Mouse (Mus musculus) Patski (cell line): ENCODE data around the gene Mettl1. TPM values are rescaled to one million over a fixed set of nuclear protein-coding genes. Genes with fewer than 3 reads are reported as not detected.
"Not testable (repeated sequence)": the region's sequence is repeated elsewhere in the genome, so short reads cannot be mapped to it uniquely, and the experiment has no call there.

Experiments
- ATAC-seq: fragments of 100-300 bp; one replicate; pipeline ENCODE4 v1.8.0; 2021
- CTCF ChIA-PET: fragments of 350-600 bp; sonication (Branson Sonifier 250); formaldehyde crosslinking; loops from one replicate; lab custom pipeline; 2022; ENCODE audit warnings: inconsistent platforms; lab: Charles Lee
- POLR2A ChIA-PET: fragments of 350-600 bp; sonication (Branson Sonifier 250); formaldehyde crosslinking; loops from one replicate; lab custom pipeline; 2022; ENCODE audit warnings: antibody characterized with exemption, inconsistent platforms; lab: Charles Lee
- DNase-seq: peaks from one replicate; pipeline ENCODE4 v3.0.0-alpha.2; 2011; ENCODE audit warnings: low read depth, low spot score
- H3K27me3 ChIP-seq: fragments of 371-371 bp; one replicate; pipeline ENCODE4 v1.5.1; 2021
- CTCF ChIP-seq: fragments of 100-300 bp; IDR thresholded peaks from one replicate; pipeline ENCODE4 v1.5.1; 2021
- in situ Hi-C: fragments of 300-500 bp; cut with MboI; formaldehyde crosslinking; loops from 3 replicates; pipeline ENCODE4 v1.11.1; 2018; ENCODE audit warnings: low pct_unique_long_range_greater_than_20kb, mixed read lengths
- polyA plus RNA-seq: library from polyadenylated mRNA; unstranded; gene quantifications from one replicate; pipeline ENCODE4 v1.2.3, GENCODE M21; 2021

Mettl1 gene
- polyA plus RNA-seq, 1 experiment from 2014 or later: 15.8 TPM

- POLR2A ChIA-PET: no interaction called here
- in situ Hi-C loops: loop anchor here (25.0 kb wide), 1 partner anchor 591 kb away; the partner anchor contains the start of genes Nab2 and Nemp1
- no peak for ATAC-seq
- CTCF ChIA-PET: interaction anchor here (1.1 to 1.2 kb wide), 2 partner anchors 12 to 13 kb away, joined by 3 read pairs; no protein-coding TSS in a partner anchor
- H3K27me3 ChIP-seq: no peaks in the 10 kb centered on the region
- TF ChIP-seq CTCF: no peak
- DNase-seq: no peak
Observed at GRCm38 (mm10) chr10:127071203-127071602, 30.0 kb downstream of the Mettl1 start.

GRCm38 (mm10) chr10:127072270-127072669 is 31.1 kb downstream of the Mettl1 start:
- H3K27me3 ChIP-seq, ATAC-seq, CTCF ChIA-PET, DNase-seq, POLR2A ChIA-PET: not testable (repeated sequence)
- in situ Hi-C loops: loop anchor here (25.0 kb wide), 1 partner anchor 590 kb away; the partner anchor contains the start of genes Nab2 and Nemp1

GRCm38 (mm10) chr10:127072969-127073368 is 31.8 kb downstream of the Mettl1 start:
- ATAC-seq, H3K27me3 ChIP-seq, DNase-seq, POLR2A ChIA-PET: not testable (repeated sequence)
- CTCF ChIA-PET: interaction anchor here (0.9 kb wide), 1 partner anchor 10 kb away, joined by 3 read pairs; the partner anchor contains the start of gene Cdk4
- in situ Hi-C loops: loop anchor here (25.0 kb wide), 1 partner anchor 589 kb away; the partner anchor contains the start of genes Nab2 and Nemp1

GRCm38 (mm10) chr10:127073981-127074380 is 32.8 kb downstream of the Mettl1 start:
- no peak for TF ChIP-seq CTCF
- ATAC-seq: no peak
- POLR2A ChIA-PET: interaction anchor here (1.5 kb wide), 1 partner anchor 11 kb away, joined by 3 read pairs; the partner anchor contains the start of gene Cdk4
- CTCF ChIA-PET: interaction anchor here (0.9 kb wide), 1 partner anchor 11 kb away, joined by 3 read pairs; the partner anchor contains the start of gene Cdk4
- in situ Hi-C loops: loop anchor here (25.0 kb wide), 1 partner anchor 588 kb away; the partner anchor contains the start of genes Nab2 and Nemp1
- DNase-seq: no peak
- no peaks in the 10 kb centered on the region for H3K27me3 ChIP-seq

- DNase-seq: no peak
- TF ChIP-seq CTCF: no peak
- in situ Hi-C loops: no loop called here
- ChIA-PET POLR2A (interaction anchor here (1.5 kb wide), 1 partner anchor 12 kb away, joined by 3 read pairs; the partner anchor contains the start of gene Cdk4), CTCF (no interaction called here)
- no peak for ATAC-seq
- H3K27me3 ChIP-seq: peaks cover 6% of the 10 kb centered on the region
Observed at GRCm38 (mm10) chr10:127075080-127075479, 33.9 kb downstream of the Mettl1 start, which contains the start of gene Agap2. TSS of gene Agap2 (plus strand) at chr10:127075284.

- in situ Hi-C loops: no loop called here
Observed at GRCm38 (mm10) chr10:127075651-127076050, 34.4 kb downstream of the Mettl1 start.

GRCm38 (mm10) chr10:127076082-127076481 is 34.9 kb downstream of the Mettl1 start:
- no peak for TF ChIP-seq CTCF
- in situ Hi-C loops: no loop called here
- H3K27me3 ChIP-seq: peaks cover 12% of the 10 kb centered on the region
- DNase-seq (no peak), ATAC-seq (no peak)
- POLR2A ChIA-PET: no interaction called here
- CTCF ChIA-PET: interaction anchor here (1.0 to 1.2 kb wide), 2 partner anchors 17 to 95 kb away, joined by 3 read pairs; no protein-coding TSS in a partner anchor

More at GRCm38 (mm10) chr10:127075651-127076050, 34.4 kb downstream of the Mettl1 start:
- POLR2A ChIA-PET: no interaction called here
- DNase-seq: no peak
- TF ChIP-seq CTCF: no peak
- no peak for ATAC-seq
- CTCF ChIA-PET: interaction anchor here (1.2 kb wide), 1 partner anchor 17 kb away, joined by 3 read pairs; no protein-coding TSS in a partner anchor
- peaks cover 12% of the 10 kb centered on the region for H3K27me3 ChIP-seq

- in situ Hi-C loops: no loop called here
- ChIA-PET CTCF (interaction anchor here (0.7 kb wide), 1 partner anchor 54 kb away, joined by 3 read pairs; no protein-coding TSS in a partner anchor), POLR2A (interaction anchor here (0.6 kb wide), 1 partner anchor 12 kb away, joined by 3 read pairs; no protein-coding TSS in a partner anchor)
- ATAC-seq: no peak
- no peak for DNase-seq
- peaks cover 12% of the 10 kb centered on the region for H3K27me3 ChIP-seq
- no peak for TF ChIP-seq CTCF
Observed at GRCm38 (mm10) chr10:127077515-127077914, 36.3 kb downstream of the Mettl1 start.

- TF ChIP-seq CTCF: no peak
- DNase-seq: no peak
Observed at GRCm38 (mm10) chr10:127078001-127078676, 36.9 kb downstream of the Mettl1 start.

GRCm38 (mm10) chr10:127078677-127079575 is 37.7 kb downstream of the Mettl1 start:
- POLR2A ChIA-PET: interaction anchor here (0.7 to 0.8 kb wide), 2 partner anchors 8 to 122 kb away, joined by 4 read pairs; no protein-coding TSS in a partner anchor
- ATAC-seq: no peak

More at GRCm38 (mm10) chr10:127078001-127078676, 36.9 kb downstream of the Mettl1 start:
- CTCF ChIA-PET: no interaction called here
- in situ Hi-C loops: no loop called here
- no peak for ATAC-seq
- peaks cover 12% of the 10 kb centered on the region for H3K27me3 ChIP-seq
- POLR2A ChIA-PET: interaction anchor here (0.6 to 0.7 kb wide), 2 partner anchors 13 to 122 kb away, joined by 3 to 4 read pairs; no protein-coding TSS in a partner anchor

More at GRCm38 (mm10) chr10:127078677-127079575, 37.7 kb downstream of the Mettl1 start:
- no peak for TF ChIP-seq CTCF
- DNase-seq: no peak
- CTCF ChIA-PET: no interaction called here
- in situ Hi-C loops: no loop called here
- H3K27me3 ChIP-seq: peaks cover 12% of the 10 kb centered on the region
